Mouse (Mus musculus) right cerebral cortex, adult 18-20 months (tissue): ENCODE data around the gene Xlr.
"Not testable (repeated sequence)": the region's sequence is repeated elsewhere in the genome, so short reads cannot be mapped to it uniquely, and the experiment has no call there.

Experiments used
- DNase-seq: peaks from one replicate; pipeline ENCODE4 v3.0.0; 2022; ENCODE audit warnings: mixed read lengths

Gene Xlr

DNA sequence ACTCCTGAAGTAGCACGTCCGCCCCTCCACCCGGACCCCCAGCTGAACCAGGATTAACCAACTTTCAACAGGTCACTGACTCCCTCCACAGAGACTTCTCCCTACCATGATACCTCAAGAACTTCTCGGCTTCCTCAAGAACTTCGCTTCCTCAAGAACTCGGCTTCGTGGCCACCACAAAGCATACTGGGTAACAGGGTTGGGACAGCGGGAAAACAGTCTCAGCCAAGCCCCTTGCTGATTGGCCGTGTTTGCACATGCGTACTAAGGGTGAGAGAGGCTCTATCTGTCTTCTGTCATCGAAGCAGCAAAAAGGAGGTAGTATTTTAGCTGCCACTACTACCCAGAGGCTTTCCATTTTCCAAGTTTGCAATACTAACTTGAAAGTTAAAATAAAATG, at the start of gene Xlr:
Xlr (minus strand) TSS at position 188 of the 400 bp plus-strand sequence.
- not testable (repeated sequence) for DNase-seq

DNA sequence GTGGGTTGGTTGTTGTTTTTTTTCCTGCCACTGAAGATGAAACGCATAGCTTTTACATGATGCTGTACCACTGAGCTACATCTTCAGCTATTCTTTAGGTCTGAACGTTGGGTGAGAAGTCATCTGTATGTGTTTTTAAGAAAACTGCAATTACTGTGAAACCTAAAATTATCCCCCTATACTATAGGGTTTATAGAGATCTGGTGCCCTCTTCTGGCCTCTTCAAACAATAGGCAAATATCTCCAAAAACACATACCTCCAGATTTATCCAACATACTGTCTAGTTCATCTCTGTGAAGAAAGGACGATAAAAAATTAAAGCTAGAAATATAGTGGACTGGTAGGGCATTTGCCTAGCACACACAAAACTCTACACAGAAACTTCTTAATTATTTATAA, 1.6 kb upstream of the Xlr start:
- no peak for DNase-seq

DNA sequence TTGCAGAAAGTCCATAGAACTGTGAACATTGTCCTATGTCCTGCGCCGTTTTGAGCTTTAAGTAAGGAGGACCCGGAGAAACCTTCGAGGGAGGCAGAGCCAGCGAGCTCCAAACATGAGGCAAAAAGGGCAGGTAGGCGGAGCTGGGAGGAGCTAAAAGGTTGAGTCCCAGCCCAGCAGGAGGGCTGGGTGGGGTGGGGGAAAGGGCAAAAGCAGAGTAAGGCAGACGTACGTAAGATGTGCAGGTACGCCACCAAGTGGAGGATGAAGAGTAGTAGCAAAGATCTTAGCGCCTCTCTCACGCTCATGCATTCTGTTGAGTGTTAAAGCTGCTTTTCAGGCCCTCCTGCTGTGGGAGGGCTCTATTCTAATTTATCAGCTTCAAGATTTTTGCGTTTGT, 21.2 kb downstream of the Xlr start, which contains the start of gene Zfp36l3:
Zfp36l3 (minus strand) TSS at position 119 of the 400 bp plus-strand sequence.
- no peak for DNase-seq

DNA sequence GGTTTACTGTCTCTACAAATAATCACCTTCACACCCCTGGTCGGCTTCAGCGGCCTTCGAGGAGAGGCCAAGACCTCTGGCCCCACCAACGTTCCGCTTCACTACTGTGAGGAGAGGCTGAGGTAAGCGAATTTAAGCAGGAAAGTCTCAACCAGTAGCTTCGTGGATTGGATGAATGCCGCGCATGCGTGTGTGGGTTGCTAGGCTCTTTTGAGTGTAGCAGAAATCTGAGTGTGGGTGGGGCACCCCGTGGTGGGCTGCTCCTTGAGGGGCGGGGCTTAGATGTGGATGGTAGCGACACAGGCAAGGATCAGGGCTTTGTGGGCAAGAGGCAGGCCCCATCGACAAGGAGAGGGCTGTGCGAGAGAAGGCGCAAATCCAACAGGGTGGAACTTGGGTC, 39.8 kb downstream of the Xlr start, which contains the start of gene 1700013H16Rik:
1700013H16Rik (minus strand) TSS at position 96 of the 400 bp plus-strand sequence.
- no peak for DNase-seq

DNA sequence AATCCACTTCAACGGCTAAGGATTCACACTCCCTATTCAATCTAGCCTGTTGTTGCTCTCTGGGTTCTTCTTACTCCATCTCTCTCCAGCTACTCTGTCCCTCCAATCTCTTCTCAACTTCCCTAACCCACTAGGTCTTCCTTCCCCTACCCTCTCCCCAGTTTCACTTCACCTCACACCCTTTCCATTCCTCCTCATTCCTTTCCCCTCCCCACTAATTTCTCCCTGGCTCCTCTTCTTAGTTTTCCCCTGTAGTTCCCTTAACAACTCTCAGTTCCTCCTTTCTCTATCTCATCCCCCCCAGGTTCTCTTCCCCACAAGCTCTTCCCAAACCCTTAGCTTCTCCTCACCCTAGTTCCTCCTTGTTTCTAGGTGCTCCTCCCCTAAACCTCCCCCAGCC, 44.7 kb downstream of the Xlr start:
- DNase-seq: no peak

DNA sequence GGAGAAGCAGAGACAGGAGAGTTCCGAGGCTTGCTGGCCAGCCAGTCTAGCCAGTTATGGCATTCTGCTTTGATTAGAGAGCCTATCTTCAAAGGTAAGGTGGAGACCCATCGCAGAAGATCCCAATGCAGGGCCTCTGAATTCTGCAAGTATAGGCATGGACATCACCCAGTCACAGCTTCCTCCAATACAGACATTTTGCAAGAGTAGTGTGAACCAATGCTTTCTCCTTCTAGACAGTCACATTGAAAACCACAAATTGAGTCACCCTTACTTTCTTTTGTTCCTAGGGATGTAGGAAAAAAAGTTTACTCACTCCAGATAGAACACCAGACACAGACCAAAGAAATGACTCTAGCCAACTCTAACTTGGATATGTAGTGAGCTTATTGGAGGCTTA, 68.5 kb downstream of the Xlr start:
- DNase-seq: no peak
